Mouse (Mus musculus) brain, embryonic 14.5 days (tissue): ENCODE data around the gene Nostrin.

Experiments used
- CTCF ChIP-seq: fragments of 200-500 bp; IDR thresholded peaks from 2 replicates; pipeline ENCODE4 v1.5.1; 2012; ENCODE audit warnings: inconsistent platforms, mild to moderate bottlenecking, moderate library complexity, borderline replicate concordance; ENCODE audit not compliant: insufficient read depth, insufficient read length; ENCODE audit errors: extremely low read depth
- POLR2A ChIP-seq: fragments of 200-500 bp; IDR thresholded peaks from 2 replicates; pipeline ENCODE4 v1.6.1; 2012; ENCODE audit warnings: mild to moderate bottlenecking, inconsistent platforms, borderline replicate concordance; ENCODE audit not compliant: poor library complexity, insufficient read depth, insufficient read length, severe bottlenecking; ENCODE audit errors: extremely low read depth

- TF ChIP-seq CTCF: no peak
- TF ChIP-seq POLR2A: no peak
Observed at GRCm38 (mm10) chr2:69097526-69097925, 38.1 kb upstream of the Nostrin start.
